Mouse (Mus musculus) natural killer cell, adult 2 months (primary cell): Measurements from ENCODE around the gene Apba2.

Source experiments
- DNase-seq, 2 experiments: peaks; one replicate each; pipeline ENCODE4 v3.0.0; 2022; ENCODE audit warnings: low spot score in 2 of 2

The Apba2 gene

DNA sequence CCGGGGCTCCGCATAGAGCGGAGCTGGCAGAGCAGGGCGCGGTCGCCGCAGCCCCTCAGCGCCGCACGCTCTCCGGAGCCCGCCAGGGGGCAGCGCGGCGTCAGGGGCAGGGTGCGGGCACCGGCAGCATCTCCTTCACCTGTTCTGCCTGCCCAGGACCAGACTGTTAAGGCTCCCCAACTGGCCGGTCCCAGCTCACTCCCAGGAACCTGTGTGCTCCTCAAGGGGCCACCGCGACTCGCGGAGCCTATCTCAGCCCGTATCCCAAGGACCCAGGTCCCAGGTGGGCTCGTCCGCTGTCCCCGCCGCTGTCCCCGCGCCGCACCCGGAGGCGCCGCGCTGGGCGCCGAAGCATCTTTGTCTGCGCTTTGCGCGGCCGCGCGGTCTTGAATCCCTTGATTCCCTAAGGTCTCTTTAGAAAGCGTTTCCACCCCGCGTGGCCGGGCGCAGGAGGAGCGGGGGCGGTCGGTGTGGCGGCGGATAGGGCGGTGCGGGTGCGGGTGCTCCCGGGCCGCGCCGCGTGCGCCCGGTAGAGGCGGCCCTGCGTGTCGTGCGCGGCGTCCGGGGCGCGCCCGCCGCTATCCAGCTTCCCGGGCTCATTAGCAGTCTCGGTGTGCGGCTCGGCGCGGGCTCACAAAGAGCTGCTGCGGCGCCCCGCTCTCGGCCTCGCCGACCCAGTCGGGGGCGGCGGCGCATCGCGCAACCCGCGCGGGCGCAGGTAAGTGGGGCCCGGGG lies at the start of gene Apba2:
Apba2 (plus strand) TSS at position 171 of the 735 bp plus-strand sequence.
- no peak for DNase-seq

DNA sequence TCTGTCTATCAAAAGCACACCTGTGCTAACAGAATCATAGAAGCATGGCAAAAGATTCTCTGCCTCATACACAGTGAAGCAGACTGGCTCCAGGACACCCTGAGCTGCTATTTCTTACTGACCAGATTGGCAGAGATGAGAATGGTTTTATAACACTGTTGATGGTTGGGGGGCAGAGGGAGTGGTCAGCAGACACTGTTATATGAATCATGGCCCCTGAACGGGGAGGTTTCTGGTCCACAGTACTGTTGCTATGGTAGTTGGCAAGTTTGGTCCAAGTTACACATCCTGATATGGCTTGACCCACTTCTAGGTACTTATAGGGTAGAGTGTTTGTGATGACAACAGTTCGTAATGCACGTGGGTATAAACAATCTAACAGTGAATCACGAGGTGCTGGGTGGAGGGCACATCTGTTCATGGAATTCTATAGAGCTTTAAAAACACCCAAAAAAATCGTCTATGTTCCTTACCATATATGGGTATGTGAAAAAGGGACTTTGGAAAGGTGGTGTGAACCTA lies 49.6 kb upstream of the Apba2 start:
- DNase-seq: no peak

DNA sequence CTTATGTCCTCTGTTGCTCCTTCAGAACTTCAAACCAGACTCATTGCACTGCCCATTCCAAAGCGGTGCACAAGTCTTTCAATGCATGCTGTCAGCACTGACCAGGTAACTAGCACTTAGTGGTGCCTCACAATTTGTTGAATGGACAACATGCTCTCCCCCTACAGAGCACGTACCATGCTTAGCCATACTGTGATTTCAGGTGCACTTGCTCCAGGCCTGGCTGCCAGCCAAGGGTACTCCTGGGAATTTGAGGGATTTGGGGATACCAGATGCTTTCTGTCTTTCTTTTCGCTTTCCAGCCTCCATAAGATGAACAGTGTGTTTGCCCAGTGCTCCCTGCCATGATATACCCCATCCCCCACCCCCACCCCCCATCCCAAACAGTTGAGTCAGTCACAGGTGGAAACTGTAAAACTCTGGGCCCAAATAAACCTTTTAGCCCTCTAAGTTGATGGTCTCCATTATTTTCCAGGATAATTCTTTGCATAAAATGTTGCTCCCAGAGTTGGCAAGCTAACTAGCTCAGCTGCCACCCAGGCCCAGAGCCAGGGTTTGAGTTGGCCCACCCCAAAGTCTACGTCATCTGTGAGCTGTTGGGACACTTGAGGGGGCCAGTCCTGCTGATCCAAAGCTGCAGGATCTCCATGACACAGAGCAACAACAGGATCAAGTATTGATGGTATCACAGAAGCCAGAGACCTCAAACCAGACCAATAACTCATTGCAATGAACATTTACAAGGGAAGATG lies 48.9 kb upstream of the Apba2 start:
- DNase-seq: no peak

DNA sequence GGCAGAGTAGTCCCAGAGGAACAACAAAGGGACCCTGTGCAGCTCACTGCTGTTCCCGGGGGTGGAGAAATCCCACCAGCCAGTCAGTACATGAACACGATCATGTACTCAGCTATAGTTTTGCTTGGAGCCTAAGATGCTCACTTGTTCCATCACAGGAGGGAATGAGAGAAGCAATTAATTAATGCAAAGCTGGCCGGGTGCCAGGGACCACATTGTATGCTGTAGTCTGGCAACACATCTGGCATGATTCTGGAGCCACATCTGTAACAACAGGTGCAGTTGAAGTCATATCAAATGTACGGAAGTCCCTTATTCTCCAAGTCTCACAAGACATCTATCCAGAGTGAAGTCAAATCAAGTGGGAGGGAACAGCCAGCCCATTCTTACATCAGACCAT lies 45.3 kb upstream of the Apba2 start:
- no peak for DNase-seq

DNA sequence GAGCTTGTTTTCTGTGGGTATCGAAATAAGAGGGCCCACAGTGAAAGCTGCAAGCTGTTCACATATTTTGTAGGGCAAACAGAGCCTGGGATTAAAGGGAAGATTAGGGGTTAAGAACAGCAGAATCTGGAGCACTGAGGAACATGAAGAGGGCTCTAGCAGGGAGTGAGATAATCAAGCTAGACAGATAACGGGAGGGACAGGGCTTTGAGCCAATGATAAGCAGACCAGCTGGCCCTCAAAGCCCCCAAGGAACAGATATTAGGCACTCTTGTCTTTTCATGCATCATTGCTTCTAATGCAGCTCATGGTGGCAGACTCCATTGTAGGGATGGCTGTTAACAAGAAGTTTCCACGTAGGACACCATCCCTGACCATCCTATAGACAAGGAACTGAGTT lies 44.8 kb upstream of the Apba2 start:
- DNase-seq: no peak

DNA sequence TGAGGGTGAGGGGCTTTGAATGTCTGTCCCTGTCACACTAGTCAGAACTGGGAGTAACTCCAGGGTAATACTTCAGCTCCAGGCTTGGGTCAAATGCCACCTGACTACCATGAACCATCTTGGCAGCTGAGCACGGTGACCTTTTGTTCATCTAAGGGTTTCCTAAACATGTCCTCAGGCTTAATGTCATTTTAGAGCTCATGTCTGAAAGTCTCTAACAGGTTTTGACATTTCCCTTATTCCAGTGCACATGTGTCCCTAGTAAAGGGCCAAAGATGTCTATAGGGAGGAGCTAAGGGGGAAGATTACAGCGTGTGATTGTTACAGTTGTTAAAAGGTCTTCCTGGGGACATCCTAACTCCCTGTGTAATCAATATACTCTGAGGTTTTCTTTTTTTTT lies 43.7 kb upstream of the Apba2 start:
- DNase-seq: no peak

DNA sequence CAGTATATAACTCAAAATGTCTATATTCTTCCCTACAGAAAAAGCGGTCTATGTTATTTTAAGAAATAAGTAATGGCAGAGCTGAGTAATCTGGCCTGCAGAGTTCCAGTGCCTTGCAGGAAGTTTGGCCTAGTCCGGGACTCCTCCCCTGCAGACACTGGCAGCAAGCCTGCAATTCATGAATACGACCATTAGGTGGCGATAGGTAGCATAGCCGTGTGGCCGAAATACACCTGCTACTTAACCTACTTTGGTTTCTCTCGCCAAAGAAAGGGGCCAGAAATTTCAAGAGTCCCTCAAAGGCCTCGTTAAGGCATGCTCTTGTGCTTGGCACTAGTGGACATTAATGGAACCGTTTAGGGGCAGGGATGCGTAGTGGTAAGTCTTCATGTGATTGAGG lies 4.1 kb upstream of the Apba2 start:
- no peak for DNase-seq

DNA sequence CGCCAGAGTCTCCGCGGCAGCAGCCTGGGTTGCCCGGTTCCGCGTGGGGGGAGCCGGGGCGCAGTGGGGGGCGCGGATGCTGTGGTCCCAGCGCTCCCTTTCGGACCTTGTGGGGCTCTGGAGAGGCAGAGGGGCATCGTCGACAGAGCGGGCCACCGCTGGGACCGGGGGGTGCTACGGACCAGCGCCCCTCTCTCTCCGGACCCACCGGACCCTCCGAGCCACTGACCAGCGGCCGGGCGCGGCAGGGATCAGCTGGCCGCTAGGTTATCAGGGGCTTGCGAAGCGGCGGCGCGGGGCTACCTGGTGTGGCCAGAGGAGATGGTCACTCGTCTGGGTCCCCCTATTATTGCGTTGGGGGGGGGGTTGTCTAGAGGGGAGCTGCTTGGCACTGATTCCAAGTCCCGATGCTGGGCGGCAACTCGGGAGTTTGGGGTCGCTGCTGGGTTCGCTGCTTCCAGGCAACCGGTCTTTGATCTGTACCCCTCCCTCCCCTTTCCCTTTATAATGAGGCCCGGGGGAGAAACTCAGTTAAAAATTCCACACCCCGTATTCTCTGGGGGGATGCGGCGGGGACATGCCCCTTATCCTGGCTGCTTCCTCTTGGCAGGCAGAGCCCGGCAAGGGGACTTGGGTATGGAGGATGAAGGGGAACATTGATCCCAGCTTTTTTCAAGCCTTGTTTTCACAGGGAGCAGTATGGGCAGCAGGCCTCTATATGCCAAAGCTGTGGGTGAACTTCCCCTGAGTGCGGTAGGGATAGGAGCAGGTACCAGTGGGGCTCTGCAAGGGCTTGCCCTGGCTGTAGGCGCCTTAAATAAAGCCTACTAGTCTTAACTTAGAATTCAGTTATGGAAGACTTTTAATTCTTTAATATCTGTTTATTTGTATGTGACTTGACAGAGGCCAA lies 1.0 kb downstream of the Apba2 start:
- no peak for DNase-seq

DNA sequence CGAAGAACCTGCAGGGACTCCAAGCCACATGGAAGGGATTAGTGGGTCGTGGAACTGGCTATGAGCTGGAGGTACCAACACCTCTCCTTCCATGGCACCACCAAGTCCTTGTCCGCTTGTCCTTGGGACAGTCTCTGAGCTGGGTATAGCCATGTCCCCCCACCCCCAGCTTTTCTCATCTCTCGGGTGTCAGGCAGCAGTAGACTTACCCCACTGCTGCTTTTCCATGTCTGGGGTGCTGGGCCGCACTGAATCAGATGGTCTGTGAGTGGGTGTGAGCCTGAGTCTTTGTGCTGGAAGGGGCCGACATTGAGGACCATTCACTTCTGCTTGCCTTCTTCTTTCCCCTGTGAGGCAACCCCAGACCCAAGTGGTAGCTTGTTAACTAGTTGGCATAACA lies 2.1 kb downstream of the Apba2 start:
- DNase-seq: no peak

DNA sequence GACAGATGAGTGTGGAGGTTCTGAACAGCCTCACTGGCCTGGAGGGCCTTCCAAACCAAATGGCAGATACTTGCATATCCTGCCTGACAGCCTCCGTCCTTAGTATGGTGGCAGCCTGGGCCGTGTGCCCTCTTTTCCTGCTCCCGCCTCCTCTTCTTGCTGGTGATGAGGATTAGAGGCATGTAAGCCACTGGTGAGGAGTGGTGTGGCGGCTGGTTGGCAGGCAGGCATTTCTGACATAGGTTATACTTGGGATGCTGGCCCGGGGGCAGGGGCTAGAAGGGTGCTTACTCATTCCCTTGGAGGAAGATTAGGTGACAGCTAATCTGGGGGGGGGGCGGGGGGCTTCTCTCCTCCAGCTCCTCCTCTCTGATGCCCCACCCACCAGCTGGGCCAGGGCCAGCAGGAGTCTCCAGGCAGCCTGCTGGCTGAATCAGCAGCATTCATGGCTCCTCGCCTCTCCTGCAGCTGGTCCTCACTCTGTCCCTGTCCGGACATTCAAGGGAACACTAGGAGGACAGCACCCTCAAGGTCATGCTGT lies 3.3 kb downstream of the Apba2 start:
- DNase-seq: no peak

DNA sequence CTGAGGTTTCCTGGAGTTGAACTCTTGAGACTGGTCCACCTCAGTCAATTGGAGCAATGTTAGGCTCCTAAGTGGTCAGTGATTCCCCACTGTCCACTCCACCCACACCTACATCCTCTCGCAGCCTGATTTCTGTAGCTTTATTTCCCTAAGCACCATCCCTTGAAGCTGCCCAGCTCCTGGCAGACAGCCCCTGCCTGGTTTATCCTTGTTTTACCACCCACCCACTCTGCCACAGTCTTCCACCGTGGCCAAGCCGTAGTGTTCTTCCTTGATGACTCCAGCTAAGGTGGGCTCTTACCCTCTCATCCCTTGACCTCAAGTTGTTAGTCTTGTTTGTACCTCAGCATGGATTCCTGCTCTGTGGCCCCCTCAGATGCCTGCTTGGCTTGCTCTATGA lies 4.1 kb downstream of the Apba2 start:
- DNase-seq: no peak

DNA sequence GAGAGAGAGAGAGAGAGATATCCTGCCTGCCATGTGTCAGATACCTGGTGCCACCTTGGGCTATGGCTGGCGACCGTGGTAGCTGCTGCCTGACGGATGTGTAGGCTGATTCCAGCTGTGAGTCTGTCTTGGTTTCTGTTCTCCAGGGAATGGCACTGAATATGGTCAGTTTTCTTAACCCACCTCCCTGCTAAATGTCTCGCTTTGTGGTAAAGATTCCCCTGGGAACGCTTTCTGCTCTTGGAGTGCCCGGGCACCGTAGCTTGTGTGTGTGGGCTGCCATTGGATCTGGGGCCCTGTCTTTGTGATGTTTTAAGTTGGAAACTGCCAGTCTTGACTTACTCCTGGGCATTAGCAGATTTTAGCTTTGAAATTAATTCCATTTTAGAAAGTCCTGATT lies 7.3 kb downstream of the Apba2 start:
- DNase-seq: no peak

DNA sequence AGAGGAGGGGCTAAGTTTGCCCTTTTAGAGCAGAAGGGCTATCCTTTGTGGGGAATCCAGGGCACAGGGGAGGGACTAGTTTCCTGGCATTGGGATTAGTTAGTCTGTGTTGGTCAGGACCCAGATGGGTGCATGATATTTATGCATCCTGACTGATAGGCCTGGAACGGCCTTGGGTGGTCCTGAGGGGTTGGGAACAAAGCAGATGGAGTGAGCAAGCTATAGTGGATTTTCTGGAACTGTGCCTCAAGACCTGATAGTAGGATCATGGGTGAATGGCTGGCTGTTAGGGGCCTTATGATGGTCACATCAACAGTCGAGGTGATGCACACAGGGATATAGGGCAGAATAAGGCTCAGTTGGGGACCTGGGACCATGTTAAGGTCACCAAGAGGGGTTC lies 8.4 kb downstream of the Apba2 start:
- DNase-seq: no peak

DNA sequence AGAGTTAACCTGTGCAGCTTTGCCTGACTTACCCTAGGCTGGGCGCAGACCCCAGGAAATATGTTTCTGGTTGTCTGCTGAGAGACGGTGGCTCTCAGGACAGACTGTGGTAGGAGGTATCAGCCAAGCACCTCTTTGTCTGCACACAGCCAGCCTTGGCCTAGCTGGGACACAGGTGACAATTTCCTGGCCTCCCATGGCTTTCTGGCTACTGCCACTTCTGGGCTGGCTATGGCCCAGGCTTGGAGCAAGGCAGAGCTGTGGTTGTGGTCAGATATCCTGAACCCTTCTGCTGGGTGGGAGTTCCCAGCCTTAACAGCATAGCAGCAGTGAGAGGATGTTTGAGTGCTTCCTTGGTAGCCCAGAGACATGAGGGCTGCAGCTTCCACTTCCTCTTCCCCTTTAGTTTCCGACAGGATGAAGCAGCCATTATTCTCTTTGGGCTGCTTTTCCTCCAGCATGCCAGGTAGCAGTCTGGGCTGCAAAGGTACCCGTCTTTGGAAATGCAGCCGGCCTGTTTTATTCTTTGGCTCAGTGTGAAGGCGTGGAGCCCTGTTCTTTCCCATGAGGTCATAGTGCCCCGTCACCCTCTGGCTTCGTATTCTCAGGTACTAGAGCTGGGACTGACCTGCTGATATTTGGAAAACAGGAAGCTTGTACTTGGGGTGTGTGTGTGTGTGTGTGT lies 9.2 kb downstream of the Apba2 start:
- DNase-seq: no peak

DNA sequence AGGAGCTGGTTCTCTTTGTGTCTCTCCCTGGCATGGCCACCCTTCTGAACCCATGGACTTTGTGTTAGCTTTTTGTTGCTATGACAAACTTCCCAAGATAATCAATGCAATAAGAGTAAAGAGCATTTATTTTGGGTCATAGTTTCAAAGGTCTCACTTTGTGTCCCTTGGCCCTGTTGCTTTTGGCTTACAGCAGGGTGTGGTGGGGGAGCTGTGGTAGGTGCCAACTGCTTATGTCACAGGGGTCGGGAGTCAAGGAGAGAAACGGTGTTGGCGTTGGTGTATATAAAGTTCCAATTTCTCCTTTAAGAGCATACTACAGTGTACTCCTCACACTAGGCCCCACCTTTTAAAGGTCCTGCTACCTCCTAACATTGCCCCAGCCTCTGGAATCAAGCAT lies 12.1 kb downstream of the Apba2 start:
- no peak for DNase-seq

DNA sequence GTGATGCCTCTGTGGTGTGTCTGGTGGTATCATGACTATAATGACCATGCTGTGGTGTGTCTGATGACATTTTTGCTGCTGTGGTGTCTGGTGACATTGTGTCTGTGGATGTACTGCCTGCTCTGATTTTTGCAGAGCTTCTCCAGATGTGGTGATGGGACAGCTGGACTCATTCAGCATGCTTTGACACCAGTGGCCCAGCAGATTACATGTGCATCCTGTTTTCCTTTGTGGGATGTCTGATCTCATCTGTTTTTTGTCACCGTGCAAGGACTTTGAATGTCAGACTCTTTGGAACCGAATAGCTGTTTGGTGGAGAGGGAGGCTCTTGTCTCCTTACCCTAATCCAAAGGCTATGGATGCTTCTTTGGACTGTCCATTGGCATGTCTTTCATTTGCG lies 13.8 kb downstream of the Apba2 start:
- no peak for DNase-seq

DNA sequence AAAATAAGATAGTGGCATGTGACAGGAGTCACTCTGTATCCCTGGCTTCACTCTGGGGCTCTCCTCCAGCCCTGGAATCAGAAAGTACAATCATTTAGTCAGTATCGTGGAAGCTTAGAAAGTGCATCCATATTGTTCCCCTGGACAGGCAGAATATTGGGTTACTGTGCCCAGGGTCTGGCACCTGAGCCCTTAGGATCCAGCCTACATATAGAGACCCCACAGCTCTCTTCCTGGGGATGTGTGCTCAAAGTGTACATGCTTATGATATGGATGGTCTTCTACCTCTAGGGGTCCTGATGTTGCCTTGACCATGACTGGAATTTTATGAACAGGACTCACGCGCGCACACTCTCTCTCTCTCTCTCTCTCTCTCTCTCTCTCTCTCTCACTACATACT lies 14.4 kb downstream of the Apba2 start:
- no peak for DNase-seq

DNA sequence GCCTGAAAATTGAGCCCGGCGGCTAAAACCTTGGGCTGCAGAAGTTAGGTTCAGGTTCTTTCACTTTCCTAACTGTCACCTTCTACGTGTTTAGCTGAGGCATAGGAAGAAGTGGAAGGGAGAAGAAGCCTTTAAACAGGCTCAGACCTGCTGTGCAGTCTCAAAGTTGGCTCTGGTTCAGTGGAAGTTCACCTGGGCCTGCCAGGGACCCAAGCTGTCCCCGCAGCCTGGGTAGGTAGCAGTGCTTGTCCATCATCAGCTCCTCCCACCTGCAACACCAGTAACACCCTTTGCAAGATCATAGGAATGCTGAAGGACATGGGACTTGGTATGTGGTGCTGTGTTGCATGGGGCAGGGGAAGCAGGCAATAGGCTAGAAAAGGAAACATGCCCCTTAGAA lies 17.6 kb downstream of the Apba2 start:
- DNase-seq: no peak

DNA sequence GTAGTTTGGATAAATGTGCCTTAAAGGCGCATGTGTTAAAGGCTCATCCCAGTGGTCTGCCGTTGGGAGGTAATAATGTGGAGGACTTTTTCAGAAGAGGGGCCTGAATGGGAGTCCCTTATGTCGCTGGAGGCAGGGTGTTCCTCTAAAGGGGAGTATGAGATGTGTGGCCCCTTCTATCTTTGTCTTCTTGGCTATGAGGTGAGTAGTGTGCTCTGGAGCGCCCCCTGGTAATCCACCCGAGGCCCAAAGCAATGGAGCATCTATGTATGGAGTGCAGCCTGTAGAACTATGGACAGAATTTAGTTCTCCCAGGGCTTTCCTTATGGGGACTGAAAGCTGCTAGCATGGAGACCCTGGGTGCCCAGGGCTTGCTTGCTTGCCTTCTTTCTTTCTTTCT lies 18.0 kb downstream of the Apba2 start:
- no peak for DNase-seq

DNA sequence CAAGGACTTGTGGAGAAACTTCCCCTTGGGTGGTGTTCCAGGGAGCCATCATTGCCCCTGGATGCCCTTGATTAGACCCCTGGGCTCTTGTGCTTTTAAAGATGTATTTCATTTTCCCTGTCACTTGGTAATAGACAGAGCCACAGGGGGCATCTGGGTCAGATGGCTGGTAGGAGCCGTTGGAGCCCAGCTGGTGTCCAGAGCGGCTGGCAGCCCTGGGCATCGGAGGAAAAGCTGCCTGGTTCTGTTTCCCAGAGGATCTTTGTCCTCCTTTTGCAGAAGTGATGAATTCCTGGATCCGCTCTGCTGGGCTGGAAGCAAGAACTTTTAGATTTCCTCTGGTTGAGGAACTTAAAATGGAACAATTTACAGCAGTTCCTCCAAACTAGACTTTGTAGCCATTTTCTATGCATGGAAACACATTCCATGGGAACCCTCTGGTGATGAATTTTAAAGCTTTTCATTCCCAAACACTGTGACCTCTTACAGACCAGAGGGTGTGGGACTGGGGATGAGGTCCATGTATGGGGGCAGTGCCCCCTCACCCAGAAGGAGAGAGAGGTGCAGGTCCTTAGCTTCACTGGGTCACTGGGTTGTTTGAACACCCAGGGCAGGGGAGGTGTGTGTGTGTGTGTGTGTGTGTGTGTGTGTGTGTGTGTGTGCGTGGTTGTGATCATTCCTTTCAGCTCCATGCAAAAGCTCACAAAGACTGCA lies 20.3 kb downstream of the Apba2 start:
- DNase-seq: no peak

DNA sequence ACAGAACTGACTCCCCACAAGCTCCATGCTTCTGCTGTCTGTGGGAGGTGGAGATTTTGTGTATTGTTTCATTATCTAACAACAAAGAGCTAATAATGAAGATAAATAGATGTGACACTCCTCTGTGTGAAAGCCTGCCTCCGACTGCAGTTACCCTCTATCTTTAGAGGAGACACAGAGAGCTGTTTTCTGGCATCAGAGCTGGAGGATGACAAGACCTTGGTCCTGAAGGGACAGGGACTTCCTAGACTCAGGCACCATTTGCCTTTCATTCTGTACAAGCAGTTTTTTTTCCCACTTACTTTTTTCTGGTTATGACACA lies 20.9 kb downstream of the Apba2 start:
- no peak for DNase-seq
